Mouse (Mus musculus): ENCODE measurements at regions not wholly inside any gene's neighbourhood (a gene's known extent, or its start where the extent isn't known, plus 50 kb on each side); places are given as distances from the start of the nearest gene placed in this dataset.

GRCm38 (mm10) chr6:99813102-99813501 lies 86.9 kb upstream of the Prok2 start:
- DNase-seq = no peak

GRCm38 (mm10) chr6:99811842-99812241 lies 85.7 kb upstream of the Prok2 start:
- no peak for DNase-seq

- DNase-seq = peak; percentile 93
Measured at GRCm38 (mm10) chr6:99810974-99811798, 85.0 kb upstream of the Prok2 start.

- DNase-seq = no peak
Measured at GRCm38 (mm10) chr6:99804905-99805245, 78.7 kb upstream of the Prok2 start.

- DNase-seq = peak; percentile 94
Measured at GRCm38 (mm10) chr6:99803983-99804904, 78.1 kb upstream of the Prok2 start.

GRCm38 (mm10) chr6:99800919-99801318 lies 74.7 kb upstream of the Prok2 start:
- DNase-seq = peak; percentile 22

GRCm38 (mm10) chr6:99800324-99800723 lies 74.1 kb upstream of the Prok2 start:
- DNase-seq = no peak

GRCm38 (mm10) chr6:99796390-99796789 lies 70.2 kb upstream of the Prok2 start:
- DNase-seq = no peak

- DNase-seq = no peak
Measured at GRCm38 (mm10) chr6:99793546-99793945, 67.4 kb upstream of the Prok2 start.

- DNase-seq = no peak
Measured at GRCm38 (mm10) chr6:99792353-99792752, 66.2 kb upstream of the Prok2 start.

- DNase-seq = no peak
Measured at GRCm38 (mm10) chr6:99786977-99787376, 60.8 kb upstream of the Prok2 start.

GRCm38 (mm10) chr6:99785212-99785611 lies 59.0 kb upstream of the Prok2 start:
- DNase-seq = no peak

GRCm38 (mm10) chr6:99784804-99785203 lies 58.6 kb upstream of the Prok2 start:
- no peak for DNase-seq

- DNase-seq = no peak
Measured at GRCm38 (mm10) chr6:99784285-99784684, 58.1 kb upstream of the Prok2 start.

- peak; percentile 29 for DNase-seq
Measured at GRCm38 (mm10) chr6:99782996-99783395, 56.8 kb upstream of the Prok2 start.
